Mouse (Mus musculus) kidney, adult 2 months (tissue): ENCODE data around the gene Tedc2. TPM values are rescaled to one million over a fixed set of nuclear protein-coding genes. Genes with fewer than 3 reads are reported as not detected.

Experiments used
- DNase-seq: peaks from one replicate; pipeline ENCODE4 v3.0.0; 2021
- H3K27ac ChIP-seq: fragments of 200-500 bp; 2 replicates; pipeline ENCODE4 v1.5.1; 2012; ENCODE audit warnings: low read depth, low read length, control low read depth, inconsistent platforms; ENCODE audit not compliant: insufficient read depth
- H3K27me3 ChIP-seq: fragments of 200-500 bp; replicated peaks from 2 replicates; pipeline ENCODE4 v1.6.1; 2012; ENCODE audit warnings: mild to moderate bottlenecking, moderate library complexity, low read length, inconsistent platforms; ENCODE audit not compliant: control insufficient read depth, insufficient read depth
- H3K36me3 ChIP-seq: fragments of 200-500 bp; 2 replicates; pipeline ENCODE4 v1.6.1; 2012; ENCODE audit warnings: mild to moderate bottlenecking, moderate library complexity, low read length, inconsistent platforms; ENCODE audit not compliant: control insufficient read depth, insufficient read depth
- H3K4me1 ChIP-seq: fragments of 200-500 bp; 2 replicates; pipeline ENCODE4 v1.6.1; 2011; ENCODE audit warnings: low read length; ENCODE audit not compliant: control insufficient read depth, insufficient read depth
- H3K4me3 ChIP-seq: fragments of 200-500 bp; 2 replicates; pipeline ENCODE4 v1.5.1; 2011; ENCODE audit warnings: mild to moderate bottlenecking, low read depth, low read length, control low read depth; ENCODE audit not compliant: insufficient read depth
- CTCF ChIP-seq: fragments of 200-500 bp; conservative IDR thresholded peaks from 2 replicates; pipeline ENCODE4 v1.5.1; 2011; ENCODE audit warnings: low read depth, mild to moderate bottlenecking, control low read depth, low read length, moderate library complexity, mixed read lengths; ENCODE audit not compliant: insufficient read depth, insufficient read length
- POLR2A ChIP-seq: fragments of 200-500 bp; IDR thresholded peaks from one replicate; pipeline ENCODE4 v1.6.1; 2011; ENCODE audit warnings: low read depth, low read length, control low read depth
- WGBS: fragments of 180-500 bp; shearing (Covaris S2); methylation state at CpG from one replicate; pipeline ENCODE4 v1.1.7; 2018; 5-methylcytosine and 5-hydroxymethylcytosine counted together
- polyA plus RNA-seq: library from polyadenylated mRNA; depleted of rRNA; stranded (reverse); fragments of >200 nt; gene quantifications from 2 replicates; pipeline ENCODE4 v1.2.3, GENCODE M21; 2012; rRNA removed

The Tedc2 gene
- polyA plus RNA-seq = 4.6 and 5.2 TPM in 2 replicates

- Histone ChIP-seq H3K27ac (peak within 1 kb of the TSS; percentile 24), H3K4me3 (peak within 1 kb of the TSS; percentile 89), H3K27me3 (no peaks in the 10 kb centered on the region), H3K36me3 (no peaks in the 10 kb centered on the region), H3K4me1 (peaks cover 8% of the 10 kb centered on the region)
- WGBS = 5% methylated on average over 41 of the region's 41 CpGs
- peak; percentile 98 for DNase-seq
- TF ChIP-seq CTCF (no peak), POLR2A (no peak)
Observed at GRCm38 (mm10) chr17:24220435-24221411, at the start of gene Tedc2. Gene Tedc2, minus strand, starts transcription at chr17:24220851.

- no peak for DNase-seq
- H3K27me3 ChIP-seq = no peaks in the 10 kb centered on the region
- no peak for TF ChIP-seq POLR2A
- TF ChIP-seq CTCF = no peak
- no peaks in the 10 kb centered on the region for H3K36me3 ChIP-seq
- H3K4me3 ChIP-seq = no peak overlapping the region
- WGBS = 74% methylated on average over 1 of the region's 1 CpGs
- H3K4me1 ChIP-seq = no peaks in the 10 kb centered on the region
- no peak overlapping the region for H3K27ac ChIP-seq
Observed at GRCm38 (mm10) chr17:24267133-24267532, 46.5 kb upstream of the Tedc2 start.

- no peaks in the 10 kb centered on the region for H3K36me3 ChIP-seq
- H3K27me3 ChIP-seq = no peaks in the 10 kb centered on the region
- WGBS = 74% methylated on average over 2 of the region's 2 CpGs
- H3K27ac ChIP-seq = no peak overlapping the region
- H3K4me1 ChIP-seq = no peaks in the 10 kb centered on the region
- no peak for TF ChIP-seq POLR2A
- TF ChIP-seq CTCF = no peak
- DNase-seq = no peak
- H3K4me3 ChIP-seq = no peak overlapping the region
Observed at GRCm38 (mm10) chr17:24264766-24265165, 44.1 kb upstream of the Tedc2 start.

- Histone ChIP-seq H3K27me3 (no peaks in the 10 kb centered on the region), H3K36me3 (no peaks in the 10 kb centered on the region), H3K4me1 (no peaks in the 10 kb centered on the region), H3K27ac (no peak overlapping the region), H3K4me3 (no peak overlapping the region)
- TF ChIP-seq CTCF (no peak), POLR2A (no peak)
- no peak for DNase-seq
- 67% methylated on average over 4 of the region's 4 CpGs for WGBS
Observed at GRCm38 (mm10) chr17:24260516-24260915, 39.9 kb upstream of the Tedc2 start.

- no peaks in the 10 kb centered on the region for H3K27me3 ChIP-seq
- no peak overlapping the region for H3K27ac ChIP-seq
- no peak overlapping the region for H3K4me3 ChIP-seq
- no peaks in the 10 kb centered on the region for H3K4me1 ChIP-seq
- no peak for DNase-seq
- no peak for TF ChIP-seq CTCF
- no peak for TF ChIP-seq POLR2A
- H3K36me3 ChIP-seq = no peaks in the 10 kb centered on the region
- 59% methylated on average over 5 of the region's 5 CpGs for WGBS
Observed at GRCm38 (mm10) chr17:24259702-24260101, 39.1 kb upstream of the Tedc2 start.

- H3K27ac ChIP-seq = no peak overlapping the region
Observed at GRCm38 (mm10) chr17:24258981-24259380, 38.3 kb upstream of the Tedc2 start.

GRCm38 (mm10) chr17:24252329-24252728, 31.7 kb upstream of the Tedc2 start:
- H3K27ac ChIP-seq = no peak overlapping the region
- no peaks in the 10 kb centered on the region for H3K27me3 ChIP-seq
- 96% methylated on average over 2 of the region's 2 CpGs for WGBS
- no peak for TF ChIP-seq POLR2A
- no peak for TF ChIP-seq CTCF
- DNase-seq = no peak
- no peaks in the 10 kb centered on the region for H3K36me3 ChIP-seq
- no peak overlapping the region for H3K4me3 ChIP-seq
- no peaks in the 10 kb centered on the region for H3K4me1 ChIP-seq

More at GRCm38 (mm10) chr17:24258981-24259380, 38.3 kb upstream of the Tedc2 start:
- no peaks in the 10 kb centered on the region for H3K4me1 ChIP-seq
- 41% methylated on average over 4 of the region's 4 CpGs for WGBS
- H3K27me3 ChIP-seq = no peaks in the 10 kb centered on the region
- peak; percentile 8 for DNase-seq
- no peak overlapping the region for H3K4me3 ChIP-seq
- TF ChIP-seq CTCF (no peak), POLR2A (no peak)
- no peaks in the 10 kb centered on the region for H3K36me3 ChIP-seq
